Mouse (Mus musculus) C2C12 (cell line): Measurements from ENCODE around the gene Kmt2e. TPM values are rescaled to one million over a fixed set of nuclear protein-coding genes. Genes with fewer than 3 reads are reported as not detected.

ENCODE experiments used
- H3K27me3 ChIP-seq: one replicate; pipeline ENCODE4 v1.6.1; 2011; ENCODE audit not compliant: control insufficient read depth, insufficient read depth, insufficient read length
- H3K36me3 ChIP-seq: one replicate; pipeline ENCODE4 v1.6.1; 2011; ENCODE audit not compliant: control insufficient read depth, insufficient read depth
- H3K4me3 ChIP-seq: one replicate; pipeline ENCODE4 v1.5.1; 2011; ENCODE audit warnings: mild to moderate bottlenecking, control low read depth; ENCODE audit not compliant: poor library complexity, insufficient read depth, severe bottlenecking
- H3K79me2 ChIP-seq: one replicate; pipeline ENCODE4 v1.6.1; 2011; ENCODE audit not compliant: control insufficient read depth, insufficient read depth
- H3K79me3 ChIP-seq: one replicate; pipeline ENCODE4 v1.6.1; 2011; ENCODE audit warnings: low read depth, control low read depth
- H3ac ChIP-seq: one replicate; pipeline ENCODE3; 2011; ENCODE audit warnings: low read depth; ENCODE audit not compliant: control insufficient read depth, insufficient read length
- CEBPB ChIP-seq: IDR thresholded peaks from one replicate; pipeline ENCODE4 v1.6.1; 2011; ENCODE audit warnings: low read depth, mild to moderate bottlenecking, control low read depth, moderate library complexity
- CTCF ChIP-seq: IDR thresholded peaks from one replicate; pipeline ENCODE4 v1.5.1; 2011; ENCODE audit not compliant: control insufficient read depth, insufficient read depth, insufficient read length
- FOSL1 ChIP-seq: IDR thresholded peaks from one replicate; pipeline ENCODE4 v1.8.0; 2011; ENCODE audit warnings: mild to moderate bottlenecking, low read length; ENCODE audit not compliant: poor library complexity, insufficient read depth, severe bottlenecking
- MAX ChIP-seq: IDR thresholded peaks from one replicate; pipeline ENCODE4 v1.6.1; 2011; ENCODE audit warnings: mild to moderate bottlenecking, control low read depth
- MYOD1 ChIP-seq: IDR thresholded peaks from one replicate; pipeline ENCODE4 v1.6.1; 2011; ENCODE audit warnings: low read depth; ENCODE audit not compliant: control insufficient read depth, insufficient read length
- MYOG ChIP-seq: IDR thresholded peaks from one replicate; pipeline ENCODE4 v1.6.1; 2011; ENCODE audit not compliant: control insufficient read depth, insufficient read length; ENCODE audit errors: extremely low read depth
- USF1 ChIP-seq: IDR thresholded peaks from one replicate; pipeline ENCODE4 v1.6.1; 2011; ENCODE audit warnings: low read depth, mild to moderate bottlenecking, control low read depth, moderate library complexity
- polyA plus RNA-seq: library from polyadenylated mRNA; unstranded; fragments of >200 nt; fragmentation: generic; extraction: Trizol; gene quantifications from one replicate; pipeline ENCODE4 v1.2.1, GENCODE M21; 2012; ENCODE audit warnings: missing spikeins

Gene Kmt2e
- polyA plus RNA-seq, 1 experiment = 8.0 TPM

- peaks cover 30% of the 10 kb centered on the region for H3K79me3 ChIP-seq
- peaks cover 60% of the 10 kb centered on the region for H3K79me2 ChIP-seq
- TF ChIP-seq CTCF (no peak), CEBPB (no peak), USF1 (no peak), MAX (no peak), FOSL1 (no peak), MYOD1 (no peak), MYOG (no peak)
- no peaks in the 10 kb centered on the region for H3K27me3 ChIP-seq
- no peak overlapping the region for H3K4me3 ChIP-seq
- peaks cover 73% of the 10 kb centered on the region for H3K36me3 ChIP-seq
- no peak overlapping the region for H3ac ChIP-seq
Measured at GRCm38 (mm10) chr5:23464743-23465142, 30.5 kb downstream of the Kmt2e start.

- Histone ChIP-seq H3K4me3 (no peak overlapping the region), H3K79me2 (peaks cover 42% of the 10 kb centered on the region), H3ac (no peak overlapping the region), H3K79me3 (peaks cover 19% of the 10 kb centered on the region), H3K36me3 (peaks cover 88% of the 10 kb centered on the region), H3K27me3 (no peaks in the 10 kb centered on the region)
- no peak for TF ChIP-seq FOSL1
- no peak for TF ChIP-seq CTCF
- no peak for TF ChIP-seq MYOG
- no peak for TF ChIP-seq MYOD1
- TF ChIP-seq MAX = no peak
- TF ChIP-seq USF1 = no peak
Measured at GRCm38 (mm10) chr5:23466546-23466945, 32.3 kb downstream of the Kmt2e start.

GRCm38 (mm10) chr5:23473098-23473873 lies 39.0 kb downstream of the Kmt2e start:
- TF ChIP-seq MYOG (no peak), CEBPB (no peak), FOSL1 (no peak), USF1 (no peak), CTCF (no peak), MYOD1 (no peak), MAX (no peak)
- H3K36me3 ChIP-seq = peaks cover 92% of the 10 kb centered on the region

GRCm38 (mm10) chr5:23483811-23484210 lies 49.6 kb downstream of the Kmt2e start:
- H3K27me3 ChIP-seq = no peaks in the 10 kb centered on the region
- peaks cover 83% of the 10 kb centered on the region for H3K36me3 ChIP-seq
- no peak overlapping the region for H3ac ChIP-seq
- no peaks in the 10 kb centered on the region for H3K79me3 ChIP-seq
- no peaks in the 10 kb centered on the region for H3K79me2 ChIP-seq
- TF ChIP-seq MAX (no peak), MYOG (no peak), USF1 (no peak), CTCF (no peak), CEBPB (no peak), MYOD1 (no peak), FOSL1 (no peak)
- H3K4me3 ChIP-seq = no peak overlapping the region

More at GRCm38 (mm10) chr5:23473098-23473873, 39.0 kb downstream of the Kmt2e start:
- Histone ChIP-seq H3K4me3 (no peak overlapping the region), H3K79me3 (peaks cover 1% of the 10 kb centered on the region), H3K27me3 (no peaks in the 10 kb centered on the region), H3K79me2 (peaks cover 6% of the 10 kb centered on the region), H3ac (no peak overlapping the region)

GRCm38 (mm10) chr5:23489231-23489630 lies 55.0 kb downstream of the Kmt2e start:
- TF ChIP-seq USF1 (no peak), CEBPB (no peak), CTCF (no peak)
- H3ac ChIP-seq = no peak overlapping the region
- no peaks in the 10 kb centered on the region for H3K79me2 ChIP-seq
- H3K4me3 ChIP-seq = no peak overlapping the region
- no peaks in the 10 kb centered on the region for H3K79me3 ChIP-seq
- peaks cover 90% of the 10 kb centered on the region for H3K36me3 ChIP-seq
- no peaks in the 10 kb centered on the region for H3K27me3 ChIP-seq

- Histone ChIP-seq H3K27me3 (no peaks in the 10 kb centered on the region), H3K4me3 (no peak overlapping the region), H3ac (no peak overlapping the region), H3K79me2 (no peaks in the 10 kb centered on the region), H3K79me3 (no peaks in the 10 kb centered on the region), H3K36me3 (peaks cover 86% of the 10 kb centered on the region)
- TF ChIP-seq FOSL1 (no peak), USF1 (no peak), CTCF (no peak), CEBPB (no peak)
Measured at GRCm38 (mm10) chr5:23490797-23491196, 56.6 kb downstream of the Kmt2e start.
